Mouse (Mus musculus) cerebellum, postnatal 36 days (tissue): ENCODE measurements around the gene 1110008P14Rik.
A peak's percentile ranks its signal among the peaks of the same experiment; 100 is the strongest.

Experiments used
- DNase-seq, 2 experiments: peaks; one replicate each; pipeline ENCODE4 v3.0.0; 2021 to 2022; ENCODE audit warnings: mixed read lengths in 2 of 2

1110008P14Rik gene

GRCm38 (mm10) chr2:32408429-32409424 lies 27.0 kb upstream of the 1110008P14Rik start:
- no peak for DNase-seq

GRCm38 (mm10) chr2:32407144-32407824 lies 25.5 kb upstream of the 1110008P14Rik start:
- no peak for DNase-seq

GRCm38 (mm10) chr2:32404663-32405062 lies 22.9 kb upstream of the 1110008P14Rik start:
- DNase-seq = peak; percentile 96 to 99

- no peak for DNase-seq
Observed at GRCm38 (mm10) chr2:32396695-32397094, 15.0 kb upstream of the 1110008P14Rik start.

- DNase-seq = peak; percentile 89 to 90
Observed at GRCm38 (mm10) chr2:32395946-32396621, 14.3 kb upstream of the 1110008P14Rik start.

- DNase-seq = peak; percentile 87 to 96
Observed at GRCm38 (mm10) chr2:32395484-32395945, 13.8 kb upstream of the 1110008P14Rik start, which contains the start of gene Ptges2. Gene Ptges2 (plus strand): TSS chr2:32395896.

GRCm38 (mm10) chr2:32394973-32395372 lies 13.2 kb upstream of the 1110008P14Rik start:
- peak in 1 of 2 experiments; percentile 27 for DNase-seq

- no peak for DNase-seq
Observed at GRCm38 (mm10) chr2:32392063-32392462, 10.3 kb upstream of the 1110008P14Rik start.

GRCm38 (mm10) chr2:32390871-32391270 lies 9.1 kb upstream of the 1110008P14Rik start:
- no peak for DNase-seq

- no peak for DNase-seq
Observed at GRCm38 (mm10) chr2:32389157-32389556, 7.4 kb upstream of the 1110008P14Rik start.

GRCm38 (mm10) chr2:32387706-32388490 lies 6.2 kb upstream of the 1110008P14Rik start, which contains the start of gene Lcn2:
Gene Lcn2 (minus strand): TSS chr2:32388252.
- no peak for DNase-seq

- no peak for DNase-seq
Observed at GRCm38 (mm10) chr2:32382689-32383088, 951 bp upstream of the 1110008P14Rik start.

GRCm38 (mm10) chr2:32381141-32381774 lies 480 bp downstream of the 1110008P14Rik start:
- DNase-seq = no peak

- no peak for DNase-seq
Observed at GRCm38 (mm10) chr2:32380001-32380500, 1.7 kb downstream of the 1110008P14Rik start.

GRCm38 (mm10) chr2:32376963-32377362 lies 4.8 kb downstream of the 1110008P14Rik start:
- no peak for DNase-seq

GRCm38 (mm10) chr2:32375317-32375940 lies 6.3 kb downstream of the 1110008P14Rik start:
- DNase-seq = no peak

- DNase-seq = no peak
Observed at GRCm38 (mm10) chr2:32374191-32374590, 7.5 kb downstream of the 1110008P14Rik start.

GRCm38 (mm10) chr2:32367315-32367714 lies 14.4 kb downstream of the 1110008P14Rik start:
- no peak for DNase-seq

- no peak for DNase-seq
Observed at GRCm38 (mm10) chr2:32364121-32364520, 17.6 kb downstream of the 1110008P14Rik start.

- DNase-seq = no peak
Observed at GRCm38 (mm10) chr2:32363376-32364106, 18.2 kb downstream of the 1110008P14Rik start.
